Mouse (Mus musculus): ENCODE measurements at regions not wholly inside any gene's neighbourhood (a gene's known extent, or its start where the extent isn't known, plus 50 kb on each side); places are given as distances from the start of the nearest gene placed in this dataset.

GRCm38 (mm10) chr13:101221331-101222043, 388.3 kb upstream of the Slc30a5 start:
- Histone ChIP-seq H3K4me3 (no peak overlapping the region), H3K4me2 (replicated peaks) (no peak overlapping the region), H3K9me3 (no peaks in the 10 kb centered on the region), H3K36me3 (no peaks in the 10 kb centered on the region), H3K9ac (replicated peaks) (no peak overlapping the region), H3K27ac (replicated peaks) (no peak overlapping the region), H3K27me3 (no peaks in the 10 kb centered on the region), H3K4me1 (peaks cover 4% of the 10 kb centered on the region; the same call in 1 of the 2 replicates)
- 66% methylated on average over 7 of the region's 7 CpGs for WGBS
- no peak for ATAC-seq (ENCODE audit: low FRiP score, low read depth)

GRCm38 (mm10) chr13:101219568-101219967, 386.3 kb upstream of the Slc30a5 start:
- H3K9me3 ChIP-seq: no peaks in the 10 kb centered on the region
- WGBS: 90% methylated on average over 5 of the region's 5 CpGs

GRCm38 (mm10) chr13:101216897-101217480, 383.8 kb upstream of the Slc30a5 start:
- Histone ChIP-seq H3K9ac (replicated peaks) (no peak overlapping the region), H3K27ac (replicated peaks) (no peak overlapping the region), H3K4me3 (no peak overlapping the region), H3K4me1 (peaks cover 33% of the 10 kb centered on the region; the same call in 1 of the 2 replicates), H3K9me3 (no peaks in the 10 kb centered on the region), H3K36me3 (no peaks in the 10 kb centered on the region), H3K27me3 (no peaks in the 10 kb centered on the region), H3K4me2 (replicated peaks) (no peak overlapping the region)
- ATAC-seq (ENCODE audit: low FRiP score, low read depth): no peak
- WGBS: 82% methylated on average over 8 of the region's 8 CpGs

More at GRCm38 (mm10) chr13:101219568-101219967, 386.3 kb upstream of the Slc30a5 start:
- Histone ChIP-seq H3K36me3 (no peaks in the 10 kb centered on the region), H3K4me2 (replicated peaks) (no peak overlapping the region), H3K4me1 (peaks cover 14% of the 10 kb centered on the region; the same call in 1 of the 2 replicates), H3K27me3 (no peaks in the 10 kb centered on the region), H3K9ac (replicated peaks) (no peak overlapping the region), H3K4me3 (no peak overlapping the region), H3K27ac (replicated peaks) (no peak overlapping the region)
- no peak for ATAC-seq (ENCODE audit: low FRiP score, low read depth)

GRCm38 (mm10) chr13:101216421-101216820, 383.2 kb upstream of the Slc30a5 start:
- Histone ChIP-seq H3K4me2 (replicated peaks) (no peak overlapping the region), H3K4me1 (peaks cover 33% of the 10 kb centered on the region; the same call in 1 of the 2 replicates), H3K36me3 (no peaks in the 10 kb centered on the region), H3K4me3 (no peak overlapping the region), H3K9me3 (no peaks in the 10 kb centered on the region), H3K9ac (replicated peaks) (no peak overlapping the region), H3K27me3 (no peaks in the 10 kb centered on the region), H3K27ac (replicated peaks) (no peak overlapping the region)
- no peak for ATAC-seq (ENCODE audit: low FRiP score, low read depth)
- WGBS: 83% methylated on average over 4 of the region's 4 CpGs

- Histone ChIP-seq H3K4me3 (no peak overlapping the region), H3K36me3 (no peaks in the 10 kb centered on the region), H3K4me1 (peaks cover 33% of the 10 kb centered on the region; the same call in 1 of the 2 replicates), H3K27me3 (no peaks in the 10 kb centered on the region), H3K9ac (replicated peaks) (no peak overlapping the region), H3K9me3 (no peaks in the 10 kb centered on the region), H3K4me2 (replicated peaks) (no peak overlapping the region), H3K27ac (replicated peaks) (no peak overlapping the region)
- ATAC-seq (ENCODE audit: low FRiP score, low read depth): no peak
- 53% methylated on average over 11 of the region's 11 CpGs for WGBS
These were observed 382.6 kb upstream of the Slc30a5 start for GRCm38 (mm10) chr13:101215792-101216221.

GRCm38 (mm10) chr13:101215131-101215641, 382.0 kb upstream of the Slc30a5 start:
- no peaks in the 10 kb centered on the region for H3K36me3 ChIP-seq
- no peak for ATAC-seq (ENCODE audit: low FRiP score, low read depth)
- no peaks in the 10 kb centered on the region for H3K27me3 ChIP-seq
- no peak overlapping the region for H3K27ac ChIP-seq (replicated peaks)
- peaks cover 33% of the 10 kb centered on the region; the same call in 1 of the 2 replicates for H3K4me1 ChIP-seq
- H3K9me3 ChIP-seq: no peaks in the 10 kb centered on the region
- no peak overlapping the region for H3K4me2 ChIP-seq (replicated peaks)
- H3K9ac ChIP-seq (replicated peaks): no peak overlapping the region
- H3K4me3 ChIP-seq: no peak overlapping the region
- WGBS: 74% methylated on average over 5 of the region's 5 CpGs

GRCm38 (mm10) chr13:101214094-101214493, 380.9 kb upstream of the Slc30a5 start:
- 89% methylated on average over 2 of the region's 2 CpGs for WGBS
- no peaks in the 10 kb centered on the region for H3K9me3 ChIP-seq
- H3K9ac ChIP-seq (replicated peaks): no peak overlapping the region
- peaks cover 33% of the 10 kb centered on the region; the same call in 1 of the 2 replicates for H3K4me1 ChIP-seq
- H3K27ac ChIP-seq (replicated peaks): no peak overlapping the region
- H3K4me3 ChIP-seq: no peak overlapping the region
- H3K4me2 ChIP-seq (replicated peaks): no peak overlapping the region
- no peak for ATAC-seq (ENCODE audit: low FRiP score, low read depth)
- H3K36me3 ChIP-seq: no peaks in the 10 kb centered on the region
- H3K27me3 ChIP-seq: no peaks in the 10 kb centered on the region

- ATAC-seq (ENCODE audit: low FRiP score, low read depth): peak; percentile 55; the same call in 1 of the 2 replicates
- no peak overlapping the region for H3K4me2 ChIP-seq (replicated peaks)
- no peaks in the 10 kb centered on the region for H3K9me3 ChIP-seq
- no peak overlapping the region for H3K4me3 ChIP-seq
- H3K4me1 ChIP-seq: peaks cover 33% of the 10 kb centered on the region; the same call in 1 of the 2 replicates
- no peaks in the 10 kb centered on the region for H3K27me3 ChIP-seq
- no peak overlapping the region for H3K27ac ChIP-seq (replicated peaks)
- H3K9ac ChIP-seq (replicated peaks): no peak overlapping the region
- WGBS: 41% methylated on average over 13 of the region's 13 CpGs
- no peaks in the 10 kb centered on the region for H3K36me3 ChIP-seq
These were observed 380.1 kb upstream of the Slc30a5 start for GRCm38 (mm10) chr13:101213121-101213916.

GRCm38 (mm10) chr13:101212341-101212895, 379.2 kb upstream of the Slc30a5 start:
- 0 out of 2 replicates have a peak, but pooled peaks have one; percentile 5 for ATAC-seq (ENCODE audit: low FRiP score, low read depth)
- H3K27ac ChIP-seq (replicated peaks): no peak overlapping the region

GRCm38 (mm10) chr13:101208788-101209187, 375.6 kb upstream of the Slc30a5 start:
- Histone ChIP-seq H3K36me3 (no peaks in the 10 kb centered on the region), H3K27me3 (no peaks in the 10 kb centered on the region), H3K9me3 (no peaks in the 10 kb centered on the region), H3K4me1 (peaks cover 17% of the 10 kb centered on the region; the same call in 1 of the 2 replicates), H3K27ac (replicated peaks) (no peak overlapping the region), H3K4me3 (no peak overlapping the region), H3K4me2 (replicated peaks) (no peak overlapping the region), H3K9ac (replicated peaks) (no peak overlapping the region)
- no peak for ATAC-seq (ENCODE audit: low FRiP score, low read depth)
- WGBS: 91% methylated on average over 9 of the region's 9 CpGs

More at GRCm38 (mm10) chr13:101212341-101212895, 379.2 kb upstream of the Slc30a5 start:
- WGBS: 84% methylated on average over 5 of the region's 5 CpGs
- Histone ChIP-seq H3K4me3 (no peak overlapping the region), H3K4me1 (peaks cover 33% of the 10 kb centered on the region; the same call in 1 of the 2 replicates), H3K36me3 (no peaks in the 10 kb centered on the region), H3K9ac (replicated peaks) (no peak overlapping the region), H3K27me3 (no peaks in the 10 kb centered on the region), H3K4me2 (replicated peaks) (no peak overlapping the region), H3K9me3 (no peaks in the 10 kb centered on the region)

- no peak for ATAC-seq (ENCODE audit: low FRiP score, low read depth)
- Histone ChIP-seq H3K27ac (replicated peaks) (no peak overlapping the region), H3K4me3 (no peak overlapping the region), H3K9ac (replicated peaks) (no peak overlapping the region), H3K4me2 (replicated peaks) (no peak overlapping the region), H3K27me3 (no peaks in the 10 kb centered on the region), H3K36me3 (no peaks in the 10 kb centered on the region), H3K4me1 (peaks cover 5% of the 10 kb centered on the region; the same call in 1 of the 2 replicates), H3K9me3 (no peaks in the 10 kb centered on the region)
These were observed 370.2 kb upstream of the Slc30a5 start for GRCm38 (mm10) chr13:101203463-101203862.
